Mouse (Mus musculus) spleen, adult 2 months (tissue): ENCODE data around the gene Pou5f1.
"Not testable (repeated sequence)": the region's sequence is repeated elsewhere in the genome, so short reads cannot be mapped to it uniquely, and the experiment has no call there.

Experiments
- CTCF ChIP-seq: fragments of 200-500 bp; IDR thresholded peaks from 2 replicates; pipeline ENCODE4 v1.5.1; 2011; ENCODE audit warnings: mild to moderate bottlenecking, inconsistent platforms; ENCODE audit not compliant: insufficient read depth, insufficient read length, insufficient replicate concordance; ENCODE audit errors: extremely low read depth
- POLR2A ChIP-seq: fragments of 200-500 bp; IDR thresholded peaks from 2 replicates; pipeline ENCODE4 v1.6.1; 2011; ENCODE audit warnings: low read depth, low read length, inconsistent platforms

- not testable (repeated sequence) for TF ChIP-seq POLR2A
- peak; percentile 56; the same call in 1 of the 2 replicates for TF ChIP-seq CTCF
Measured at GRCm38 (mm10) chr17:35465651-35466050, 40.2 kb upstream of the Pou5f1 start.
